Mouse (Mus musculus): ENCODE data around the gene Iscu.
A peak's percentile ranks its signal among the peaks of the same experiment; 100 is the strongest.
"Not testable (repeated sequence)": the region's sequence is repeated elsewhere in the genome, so short reads cannot be mapped to it uniquely, and the experiment has no call there.

Gene Iscu

DNA sequence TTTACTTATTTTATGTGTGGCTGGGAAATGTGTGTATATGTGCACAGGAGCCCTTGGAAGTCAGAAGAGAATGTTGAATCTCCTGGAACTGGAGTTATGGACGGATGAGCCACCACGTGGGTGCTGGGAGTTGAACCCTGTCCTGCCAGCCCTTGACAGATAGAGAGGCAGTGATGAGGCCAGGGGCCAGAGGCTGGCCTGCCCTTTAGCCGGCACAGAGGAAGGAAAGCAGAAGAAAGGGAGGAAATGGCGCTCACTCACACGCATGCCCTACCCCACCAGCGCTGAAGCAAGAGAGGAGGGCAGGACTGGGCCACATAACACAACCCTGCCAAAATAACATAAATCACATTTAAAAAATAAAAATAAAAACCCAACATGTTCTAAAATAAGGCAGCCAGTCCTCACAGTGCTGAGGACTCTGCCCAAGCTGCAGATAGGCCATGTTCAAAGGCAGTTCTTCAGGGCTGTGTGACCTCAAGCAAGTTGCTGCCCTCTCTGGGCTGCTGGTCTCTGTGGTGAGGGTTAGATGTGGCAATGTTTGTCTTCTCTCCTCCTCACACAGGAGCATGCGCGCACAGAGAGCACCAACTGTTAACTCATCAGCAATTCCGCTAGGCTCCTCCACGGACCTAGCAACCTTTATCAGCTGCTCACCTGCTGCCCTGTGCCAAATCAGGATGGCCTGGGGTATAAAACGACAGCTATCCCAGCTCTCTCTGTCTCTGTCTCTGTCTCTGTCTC lies 18.1 kb downstream of the Iscu start:
- no peak for DNase-seq

DNA sequence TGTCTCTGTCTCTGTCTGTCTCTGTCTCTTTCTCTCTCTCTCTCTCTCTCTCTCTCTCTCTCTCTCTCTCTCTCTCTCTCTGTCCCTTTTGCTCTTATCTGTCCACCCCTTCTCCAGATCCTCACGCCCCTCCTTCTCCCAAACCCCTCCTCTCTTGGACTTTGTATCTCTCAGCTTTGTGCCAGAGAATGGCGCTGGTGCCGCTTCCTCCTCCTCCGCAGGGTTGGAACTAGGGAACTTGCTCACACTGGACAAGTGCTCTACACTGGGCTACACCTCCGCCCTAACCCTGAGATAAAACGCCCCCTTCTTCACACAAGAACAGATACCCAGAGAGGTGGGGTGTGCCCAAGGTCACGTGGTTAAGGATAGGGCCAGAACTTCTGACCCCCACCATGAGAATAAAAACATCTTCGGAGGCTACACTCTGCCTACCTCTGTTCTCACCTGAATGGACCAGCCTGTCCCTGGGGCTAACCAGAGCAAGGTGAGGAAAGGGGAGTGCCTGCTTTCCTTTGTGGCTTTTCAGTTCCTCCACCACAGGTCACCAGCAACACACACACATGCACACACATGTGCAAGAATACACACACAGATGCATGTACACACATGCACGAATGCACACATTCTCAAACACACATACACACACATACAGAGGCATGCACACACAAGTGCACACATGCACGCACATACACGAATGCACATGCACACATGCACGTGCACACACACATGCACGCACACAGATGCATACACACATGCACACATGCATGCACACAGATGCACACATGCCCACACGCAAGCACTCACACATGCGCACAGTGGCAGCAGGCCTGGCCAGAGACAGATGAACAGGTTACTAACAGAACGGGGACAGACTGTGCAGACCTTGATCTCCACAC lies 18.9 kb downstream of the Iscu start:
- DNase-seq: no peak

DNA sequence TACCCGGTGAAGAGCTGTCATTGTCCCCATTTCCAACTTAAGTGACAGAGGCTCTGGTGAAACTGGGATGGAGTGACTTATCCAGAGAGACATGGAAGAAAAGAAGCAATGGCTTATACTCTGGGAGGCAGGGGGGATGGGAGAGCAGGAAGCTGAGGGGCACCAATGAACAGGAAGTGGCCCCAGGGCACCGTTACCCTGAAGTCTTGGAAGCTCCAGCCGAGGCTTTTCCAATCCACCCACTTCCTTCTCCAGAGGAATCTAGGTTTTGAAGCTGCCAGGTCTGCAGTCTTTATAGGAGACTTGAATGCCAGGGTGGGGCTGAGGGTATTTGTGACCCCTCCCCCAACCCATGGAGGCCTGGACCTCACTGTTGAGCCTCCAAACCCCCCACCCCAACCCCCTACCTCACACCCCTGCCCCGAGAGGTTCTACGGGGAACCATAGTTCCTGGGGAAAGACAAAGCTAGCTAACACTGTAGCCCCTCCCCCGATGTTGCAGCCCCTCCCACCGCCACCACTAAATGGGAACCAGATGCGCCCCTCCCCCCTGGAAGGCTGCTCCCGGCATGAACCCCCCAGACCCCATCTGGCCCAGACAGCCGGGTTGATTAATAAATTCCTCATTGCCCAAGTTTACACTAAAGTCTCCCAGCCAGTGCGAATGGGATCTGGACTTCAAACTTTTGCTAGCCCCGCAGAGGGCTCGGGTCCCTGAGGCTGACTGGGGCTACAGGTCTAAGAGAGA lies 24.0 kb downstream of the Iscu start:
- DNase-seq: no peak

- no peak for DNase-seq
Measured at GRCm38 (mm10) chr5:113797149-113797882, 24.8 kb downstream of the Iscu start.

- no peak for DNase-seq
Measured at GRCm38 (mm10) chr5:113798525-113798924, 26.0 kb downstream of the Iscu start.

DNA sequence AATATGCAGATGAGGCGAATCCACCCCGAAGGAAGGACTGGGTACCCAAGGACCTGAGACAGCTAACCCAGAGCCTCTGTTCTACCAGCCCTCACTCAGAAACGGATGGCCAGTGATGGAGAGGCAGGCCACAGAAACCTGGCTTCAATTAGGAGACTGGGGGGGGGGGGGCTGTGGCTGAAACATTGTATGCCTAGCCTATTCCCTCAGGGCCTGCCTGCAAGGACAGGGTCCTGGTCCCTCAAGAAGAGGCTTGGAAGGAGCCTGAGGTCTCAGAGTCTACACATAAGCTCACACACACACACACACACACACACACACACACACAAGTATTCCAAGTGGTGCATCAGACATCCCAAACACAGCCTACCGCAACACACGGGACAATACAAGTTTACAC lies 27.1 kb downstream of the Iscu start:
- DNase-seq: no peak

DNA sequence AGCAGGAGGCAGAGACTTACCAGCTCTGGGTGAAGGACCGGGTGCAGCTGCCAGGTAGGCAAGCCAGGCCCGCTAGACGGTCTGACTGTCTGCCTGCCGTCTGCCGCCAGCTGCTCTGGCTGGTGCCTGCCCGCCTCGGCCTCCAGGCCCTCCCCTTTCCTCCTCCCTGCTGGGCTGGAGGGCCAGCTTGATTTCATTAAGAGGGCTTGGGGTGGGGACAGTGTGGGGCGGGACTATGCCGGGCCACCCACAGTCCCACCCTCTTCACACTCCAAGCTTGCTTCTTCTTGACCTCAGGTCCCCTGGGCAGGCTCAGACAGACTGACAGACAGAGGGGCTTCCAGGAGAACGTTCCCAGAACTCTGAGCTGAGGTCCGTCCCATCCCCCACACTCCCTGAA lies 27.7 kb downstream of the Iscu start, which contains the start of gene Tmem119:
Gene Tmem119, minus strand, starts transcription at position 237 of the 400 bp plus-strand sequence.
- no peak for DNase-seq

GRCm38 (mm10) chr5:113804395-113804966 lies 31.9 kb downstream of the Iscu start:
- no peak for DNase-seq

DNA sequence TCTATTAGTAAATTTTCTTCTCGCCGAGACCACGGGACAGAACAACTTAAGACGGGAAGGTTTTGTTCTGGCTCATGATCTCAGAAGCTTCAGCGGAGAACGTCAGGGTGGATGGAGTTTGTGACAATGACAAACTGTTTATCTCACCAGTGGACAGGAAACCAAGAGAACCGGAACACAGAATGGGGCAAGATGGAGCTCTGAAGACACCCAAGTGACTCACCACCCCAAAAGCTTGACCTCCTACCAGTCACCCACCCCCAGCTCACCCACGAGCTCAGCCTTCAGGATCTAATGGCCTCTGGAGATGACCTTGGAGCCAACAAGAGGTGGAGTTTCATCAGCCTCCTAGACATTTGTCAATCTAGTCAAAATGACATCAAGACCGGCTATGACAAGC lies 32.8 kb downstream of the Iscu start:
- no peak for DNase-seq

- no peak for DNase-seq
Measured at GRCm38 (mm10) chr5:113806414-113806813, 33.9 kb downstream of the Iscu start.

GRCm38 (mm10) chr5:113807712-113808111 lies 35.2 kb downstream of the Iscu start:
- no peak for DNase-seq

DNA sequence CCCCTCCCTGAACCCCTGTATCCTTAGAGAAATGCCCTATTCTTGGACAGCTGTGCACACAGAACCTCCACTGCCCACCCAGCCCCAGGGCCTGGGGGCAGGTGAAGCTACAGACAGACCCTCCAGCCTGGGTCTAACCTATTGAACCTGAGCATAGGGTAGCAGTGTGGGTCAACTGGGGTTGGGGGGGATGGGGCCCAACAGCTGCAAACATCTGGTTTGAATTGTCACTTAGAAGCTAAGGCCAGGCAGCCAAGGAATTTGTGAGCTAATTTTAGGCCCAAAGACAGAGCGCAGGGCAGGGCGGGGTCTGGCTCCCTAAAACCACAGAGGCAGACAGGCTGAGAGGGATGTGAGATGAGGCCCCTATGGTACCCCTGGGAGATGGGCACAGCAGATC lies 35.6 kb downstream of the Iscu start:
- DNase-seq: no peak

DNA sequence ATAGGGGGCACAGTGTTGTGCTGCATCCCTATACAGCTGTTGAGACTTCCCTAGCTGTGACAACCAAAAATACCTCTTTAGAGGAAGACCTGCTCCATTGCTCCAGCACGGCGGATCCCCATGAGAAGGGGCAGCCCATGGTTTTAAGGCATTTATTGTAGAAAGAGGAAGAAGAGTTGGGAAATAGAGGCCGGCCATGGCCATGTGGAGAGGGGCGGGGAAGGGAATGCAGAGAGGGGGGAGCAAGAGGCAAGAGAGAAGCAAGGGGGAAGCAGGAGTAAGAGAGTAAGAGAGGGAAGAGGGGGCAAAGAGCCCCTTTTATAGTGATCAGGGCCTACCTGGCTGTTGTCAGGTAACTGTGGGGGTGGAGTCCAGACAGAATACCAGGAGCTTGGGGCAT lies 37.6 kb downstream of the Iscu start:
- no peak for DNase-seq

DNA sequence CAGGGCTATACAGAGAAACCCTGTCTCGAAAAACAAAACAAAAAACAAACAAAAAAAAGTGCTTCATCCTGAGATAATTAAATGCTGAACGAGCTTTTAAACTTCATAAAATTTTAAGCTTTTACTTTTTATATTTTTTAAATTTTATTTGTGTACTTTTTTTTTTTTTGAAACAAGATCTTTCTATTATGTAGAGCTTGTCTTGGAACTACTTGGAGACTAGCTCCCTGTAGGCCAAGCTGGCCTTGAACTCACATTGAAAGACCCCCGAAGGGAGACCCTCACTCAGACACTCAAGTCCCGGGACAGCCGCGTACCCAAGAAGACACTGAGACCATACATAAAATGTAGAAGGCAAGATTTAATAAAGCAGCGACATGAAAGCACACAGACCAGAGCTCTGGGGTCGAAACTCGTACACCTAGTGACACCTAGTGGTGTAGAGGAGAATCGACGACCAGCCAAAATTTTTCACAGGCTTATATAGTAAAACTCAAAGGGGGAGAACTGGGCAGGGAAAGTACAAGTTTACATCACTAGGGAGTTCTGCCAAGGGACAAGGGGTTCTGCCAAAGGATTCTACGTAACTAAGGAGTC lies 39.4 kb downstream of the Iscu start:
- DNase-seq: not testable (repeated sequence)

DNA sequence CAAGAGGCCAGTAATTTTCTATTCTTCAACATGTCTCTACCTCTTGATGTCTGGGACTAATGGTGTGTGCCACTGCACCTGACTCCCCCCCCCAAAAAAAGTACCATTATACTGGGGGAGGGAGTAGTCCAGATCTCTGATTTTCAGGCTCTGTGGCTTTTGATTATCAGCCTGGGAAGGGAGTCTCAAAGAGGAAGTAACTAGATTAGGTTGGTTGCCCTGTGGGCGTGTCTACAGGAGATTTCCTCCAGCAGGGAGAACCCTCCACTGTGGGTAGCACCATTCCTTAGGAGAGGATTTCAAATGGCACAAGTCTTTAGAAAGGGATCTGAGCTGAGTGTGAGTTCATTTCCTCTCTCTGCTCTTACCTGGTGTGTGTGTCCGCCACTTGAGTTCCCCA lies 40.1 kb downstream of the Iscu start:
- no peak for DNase-seq

GRCm38 (mm10) chr5:113813608-113814007 lies 41.1 kb downstream of the Iscu start:
- DNase-seq: no peak

DNA sequence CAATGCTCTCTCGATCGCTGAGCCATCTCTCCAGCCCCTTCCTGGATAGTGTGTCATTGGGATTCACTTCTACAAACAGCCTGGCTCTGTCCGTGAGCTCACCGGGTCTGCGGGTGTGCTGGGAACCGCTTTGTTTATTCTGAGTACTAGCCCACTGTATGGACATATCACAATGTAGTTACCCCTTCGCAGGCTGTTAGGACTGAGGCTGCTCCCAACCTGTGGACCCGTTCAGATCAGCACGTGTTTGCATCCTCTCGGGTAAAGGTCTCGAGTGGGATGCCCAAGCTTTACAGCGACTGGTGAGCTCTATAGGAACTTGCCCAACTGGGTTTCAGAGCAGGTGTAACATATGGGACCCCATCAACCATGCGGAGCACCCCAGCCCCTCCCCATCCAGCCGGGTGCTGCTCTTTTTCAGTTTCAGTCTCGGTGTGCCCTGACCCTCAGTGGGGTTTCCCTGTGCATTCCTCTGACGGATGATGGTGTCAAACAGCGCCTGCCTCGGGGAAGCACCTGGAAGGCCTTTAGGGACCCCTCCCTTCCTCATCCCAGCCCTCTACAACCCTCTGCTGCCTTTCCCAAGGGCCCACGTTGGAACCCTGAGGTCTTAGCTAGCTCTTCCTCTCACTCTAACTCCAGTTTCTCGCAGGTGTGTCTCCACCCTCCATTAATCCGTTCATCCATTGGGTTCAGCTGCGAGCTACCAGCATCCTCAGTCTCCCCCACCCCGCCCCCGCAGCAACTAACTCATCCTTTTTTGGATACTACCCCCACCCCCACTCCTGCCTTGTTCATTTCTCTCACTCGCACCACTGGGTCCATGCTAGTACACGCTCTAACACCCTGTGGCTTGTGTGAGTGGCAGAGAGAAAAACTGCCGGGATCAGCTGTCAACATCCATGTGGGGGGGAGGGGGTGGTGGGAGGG lies 41.8 kb downstream of the Iscu start:
- DNase-seq: no peak

DNA sequence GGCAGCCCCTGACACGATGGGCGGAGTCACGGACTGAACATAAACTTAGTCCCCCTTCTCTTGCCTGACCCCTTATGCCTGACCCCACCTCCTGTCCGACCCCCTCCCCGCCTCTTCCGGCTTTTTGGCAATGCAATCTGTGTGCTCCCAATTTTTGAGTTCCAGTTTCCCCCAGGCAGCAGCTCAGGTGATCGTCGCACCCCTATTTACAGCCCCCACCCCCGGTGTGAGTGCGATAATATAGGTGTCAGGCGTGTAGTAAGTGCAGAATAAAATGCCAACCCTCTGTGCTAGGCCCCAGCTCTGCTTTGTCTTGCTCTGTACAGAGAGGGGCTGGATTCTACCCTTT lies 42.5 kb downstream of the Iscu start:
- DNase-seq: no peak

DNA sequence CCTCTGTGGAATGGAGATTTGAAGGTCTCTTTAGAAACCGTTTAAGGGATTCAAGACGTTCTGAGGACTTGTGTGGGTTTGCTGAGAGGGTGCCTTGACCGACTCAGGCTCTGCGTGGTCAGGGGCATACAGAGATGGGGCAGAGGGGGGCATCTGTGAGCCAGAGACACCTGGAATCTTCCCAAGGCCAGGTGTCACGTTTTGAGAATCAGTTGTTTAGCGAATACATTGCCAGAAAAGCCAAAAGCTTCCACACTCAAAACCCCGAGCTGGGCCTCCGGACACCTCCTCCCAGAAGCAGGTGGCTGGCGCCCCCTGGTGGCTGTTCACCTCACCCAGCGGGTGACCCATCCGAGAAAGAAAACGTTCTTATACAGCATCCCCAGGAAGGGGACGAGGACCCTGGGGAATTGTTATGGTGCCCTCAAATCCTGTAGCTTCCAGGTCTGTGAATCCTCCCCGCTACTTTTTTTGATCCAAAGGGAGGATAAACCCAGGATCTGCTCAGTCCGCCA lies 43.1 kb downstream of the Iscu start:
- DNase-seq: peak; percentile 76

- no peak for DNase-seq
Measured at GRCm38 (mm10) chr5:113818572-113818971, 46.0 kb downstream of the Iscu start.

- peak; percentile 50 for DNase-seq
Measured at GRCm38 (mm10) chr5:113824228-113824627, 51.7 kb downstream of the Iscu start.

All from thymus, postnatal 25 days (tissue).